Mouse (Mus musculus) midbrain, embryonic 11.5 days (tissue): ENCODE data around the gene Adcy10. TPM values are rescaled to one million over a fixed set of nuclear protein-coding genes. Genes with fewer than 3 reads are reported as not detected.

Source experiments
- ATAC-seq: fragments of 200-750 bp; cut with Nextera tagmentation; 2 replicates; pipeline ENCODE4 v1.8.0; 2017; ENCODE audit warnings: moderate TSS enrichment, moderate library complexity; ENCODE audit not compliant: low FRiP score
- DNase-seq: peaks from one replicate; pipeline ENCODE4 v3.0.0; 2015; ENCODE audit warnings: low spot score; ENCODE audit errors: missing footprints
- H3K27ac ChIP-seq: fragments of 300-500 bp; sonication (generic); 2 replicates; pipeline ENCODE4 v1.5.1; 2014; ENCODE audit warnings: low read depth, low read length
- H3K27me3 ChIP-seq: fragments of 300-500 bp; sonication (generic); 2 replicates; pipeline ENCODE4 v1.6.1; 2014; ENCODE audit warnings: mild to moderate bottlenecking, low read length, moderate library complexity, mixed read lengths; ENCODE audit not compliant: control insufficient read depth, insufficient read depth
- H3K36me3 ChIP-seq: fragments of 300-500 bp; sonication (generic); 2 replicates; pipeline ENCODE4 v1.6.1; 2014; ENCODE audit warnings: mild to moderate bottlenecking, low read length, moderate library complexity, mixed read lengths; ENCODE audit not compliant: control insufficient read depth, insufficient read depth
- H3K4me1 ChIP-seq: fragments of 300-500 bp; sonication (generic); 2 replicates; pipeline ENCODE4 v1.6.1; 2014; ENCODE audit warnings: low read length; ENCODE audit not compliant: control insufficient read depth, insufficient read depth
- H3K4me2 ChIP-seq: fragments of 300-500 bp; sonication (generic); 2 replicates; pipeline ENCODE4 v1.6.1; 2014; ENCODE audit warnings: mild to moderate bottlenecking, moderate library complexity
- H3K4me3 ChIP-seq: fragments of 300-500 bp; sonication (generic); 2 replicates; pipeline ENCODE4 v1.5.1; 2014; ENCODE audit warnings: low read depth, low read length
- H3K9ac ChIP-seq: fragments of 300-500 bp; sonication (generic); 2 replicates; pipeline ENCODE4 v1.6.1; 2014; ENCODE audit warnings: low read length
- H3K9me3 ChIP-seq: fragments of 300-500 bp; sonication (generic); 2 replicates; pipeline ENCODE4 v1.6.1; 2016; ENCODE audit warnings: low read length; ENCODE audit not compliant: control insufficient read depth
- WGBS: fragments of 180-500 bp; shearing (Covaris S2); extraction: QIAGEN DNeasy Blood & Tissue Kit; methylation state at CpG from one replicate; pipeline ENCODE4 v1.1.7; 2014; 5-methylcytosine and 5-hydroxymethylcytosine counted together
- polyA plus RNA-seq: library from polyadenylated mRNA; unstranded; fragments of >200 nt; fragmentation: Nextera tagmentation; extraction: Ambion mirVana; gene quantifications from 2 replicates; pipeline ENCODE4 v1.2.1, GENCODE M21; 2014

Gene Adcy10
- polyA plus RNA-seq, 1 experiment from 2014 or later = 0.11 TPM

DNA sequence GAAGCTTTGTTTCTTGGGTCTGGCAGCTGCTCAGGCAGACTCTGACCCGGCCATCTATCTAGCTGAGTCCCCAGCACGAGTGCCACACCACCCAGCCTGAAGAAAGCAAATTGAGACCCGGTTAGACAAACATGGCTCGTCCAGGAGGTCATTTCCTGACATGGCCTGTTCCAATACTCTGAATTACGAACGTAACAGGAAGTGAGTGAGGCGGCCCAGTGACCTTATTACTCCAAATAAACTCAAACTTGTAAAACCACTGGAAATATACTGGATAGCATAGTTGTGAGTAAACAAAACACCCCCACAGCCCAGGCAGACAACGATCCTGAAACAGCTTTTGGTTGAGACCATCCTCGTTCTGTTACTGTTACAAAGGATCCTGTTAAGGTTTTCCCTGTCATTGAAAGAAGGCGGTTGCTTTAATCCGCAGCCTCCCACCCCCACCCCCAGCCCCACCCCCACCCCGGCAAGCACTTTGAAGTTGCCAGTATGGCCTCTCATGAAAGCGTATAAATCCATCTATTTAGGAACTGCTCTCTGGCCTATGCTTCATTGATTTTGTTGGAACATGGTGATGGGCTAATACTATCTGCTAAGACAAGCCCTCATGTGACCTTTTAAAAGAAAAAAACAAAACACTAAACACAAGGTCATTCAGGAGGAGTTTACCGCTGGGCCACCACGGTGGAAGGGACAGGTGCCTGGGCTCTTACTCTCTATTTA lies 132.3 kb downstream of the Adcy10 start:
- Histone ChIP-seq H3K4me1 (peaks cover 16% of the 10 kb centered on the region), H3K36me3 (peaks cover 3% of the 10 kb centered on the region), H3K4me2 (peak overlapping the region; percentile 18; the same call in 1 of the 2 replicates), H3K9ac (no peak overlapping the region), H3K4me3 (no peak overlapping the region), H3K27me3 (no peaks in the 10 kb centered on the region), H3K9me3 (no peaks in the 10 kb centered on the region; the same call in 1 of the 2 replicates), H3K27ac (peak overlapping the region; percentile 58; the same call in 1 of the 2 replicates)
- 8% methylated on average over 15 of the region's 15 CpGs for WGBS
- DNase-seq (peak; percentile 90), ATAC-seq (peak; percentile 66)

DNA sequence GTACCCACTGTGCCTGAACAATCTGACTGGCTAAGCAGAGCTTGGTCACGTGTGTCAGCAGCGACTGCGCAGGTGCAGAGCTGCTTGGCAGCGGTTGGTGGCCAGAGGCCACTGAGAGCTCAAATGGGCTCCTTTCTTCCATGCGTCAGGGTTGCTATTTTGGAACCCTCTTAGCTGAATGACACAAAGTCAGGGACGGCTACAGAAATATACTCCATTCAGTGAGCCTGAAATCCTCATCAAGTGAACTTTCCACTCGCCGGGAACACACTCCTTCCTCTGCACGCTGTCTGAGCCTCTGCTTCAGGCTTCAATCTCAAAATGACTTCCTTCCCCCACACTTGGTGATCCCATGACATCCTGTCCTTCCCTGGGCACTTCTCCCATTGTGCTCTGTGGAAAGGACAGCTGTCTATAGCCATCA lies 133.2 kb downstream of the Adcy10 start:
- no peak overlapping the region for H3K9ac ChIP-seq
- DNase-seq (peak; percentile 85), ATAC-seq (peak; percentile 30; the same call in 1 of the 2 replicates)
- peaks cover 16% of the 10 kb centered on the region for H3K4me1 ChIP-seq
- peaks cover 3% of the 10 kb centered on the region for H3K36me3 ChIP-seq
- WGBS = 51% methylated on average over 9 of the region's 9 CpGs
- H3K4me2 ChIP-seq = no peak overlapping the region
- H3K4me3 ChIP-seq = no peak overlapping the region
- H3K27me3 ChIP-seq = no peaks in the 10 kb centered on the region
- peak overlapping the region; percentile 32; the same call in 1 of the 2 replicates for H3K27ac ChIP-seq
- no peaks in the 10 kb centered on the region; the same call in 1 of the 2 replicates for H3K9me3 ChIP-seq

- 93% methylated on average over 5 of the region's 5 CpGs for WGBS
- Histone ChIP-seq H3K36me3 (no peaks in the 10 kb centered on the region; the same call in 1 of the 2 replicates), H3K4me3 (no peak overlapping the region), H3K4me2 (no peak overlapping the region), H3K27me3 (no peaks in the 10 kb centered on the region), H3K4me1 (peaks cover 5% of the 10 kb centered on the region), H3K9me3 (no peaks in the 10 kb centered on the region), H3K9ac (no peak overlapping the region), H3K27ac (no peak overlapping the region)
- DNase-seq (no peak), ATAC-seq (no peak)
Observed at GRCm38 (mm10) chr1:165625058-165625457, 140.1 kb downstream of the Adcy10 start.

GRCm38 (mm10) chr1:165625896-165626295 lies 140.9 kb downstream of the Adcy10 start:
- Histone ChIP-seq H3K4me1 (peaks cover 5% of the 10 kb centered on the region), H3K4me3 (no peak overlapping the region), H3K27me3 (no peaks in the 10 kb centered on the region), H3K9ac (no peak overlapping the region), H3K27ac (no peak overlapping the region), H3K4me2 (no peak overlapping the region), H3K36me3 (no peaks in the 10 kb centered on the region; the same call in 1 of the 2 replicates), H3K9me3 (no peaks in the 10 kb centered on the region)
- WGBS = 89% methylated on average over 5 of the region's 5 CpGs
- ATAC-seq (no peak), DNase-seq (no peak)

Other genes with a start within 250 kb of the Adcy10 start
- gene Tiprl, start 248.2 kb upstream of the Adcy10 start, polyA plus RNA-seq = 103 and 113 TPM in 2 replicates
- gene Gpr161, start 189.4 kb upstream of the Adcy10 start, polyA plus RNA-seq = 2.5 TPM in 2 replicates
- 9.8 and 10.5 TPM in 2 replicates for gene Dcaf6, start 24.7 kb upstream of the Adcy10 start, polyA plus RNA-seq
- 123 and 128 TPM in 2 replicates for gene Mpc2, start 24.5 kb upstream of the Adcy10 start, polyA plus RNA-seq
- 141 and 144 TPM in 2 replicates for gene Mpzl1, start 149.4 kb downstream of the Adcy10 start, polyA plus RNA-seq
- 5.9 and 6.6 TPM in 2 replicates for gene Rcsd1, start 224.6 kb downstream of the Adcy10 start, polyA plus RNA-seq